Mouse (Mus musculus): ENCODE measurements around the gene Pald1.

DNA sequence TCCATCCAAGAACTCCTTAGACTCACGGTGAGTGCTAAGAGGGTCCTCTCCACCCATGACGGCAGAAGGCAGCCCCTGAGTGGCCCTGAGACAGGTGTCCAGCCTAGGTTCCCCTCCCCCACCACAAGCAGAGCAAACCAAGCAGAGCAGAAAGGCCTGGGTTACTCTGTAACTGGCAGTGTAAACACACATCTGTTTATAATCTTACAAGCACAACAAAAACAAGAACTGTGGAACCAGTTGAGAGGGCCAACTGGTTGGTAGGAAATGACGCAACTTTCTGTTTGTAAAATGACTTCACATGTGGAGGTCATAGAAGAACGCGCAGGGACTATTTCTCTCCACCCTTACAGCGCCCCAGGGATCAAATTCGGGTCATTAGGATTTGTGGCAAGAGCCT lies 70.6 kb downstream of the Pald1 start:
- no peak for TF ChIP-seq POLR2A (IDR thresholded peaks at IDR 0.05; ENCODE audit: insufficient read depth, low read length)
- TF ChIP-seq CTCF (IDR thresholded peaks at IDR 0.05; ENCODE audit: low read depth, low read length), result no peak
- TF ChIP-seq EP300 (IDR thresholded peaks at IDR 0.05; ENCODE audit: insufficient read depth, low read depth, low read length), result no peak

All from ES-Bruce4 (cell line).